Mouse (Mus musculus): ENCODE measurements around the gene C77080.
A peak's percentile ranks its signal among the peaks of the same experiment; 100 is the strongest.

C77080 gene

DNA sequence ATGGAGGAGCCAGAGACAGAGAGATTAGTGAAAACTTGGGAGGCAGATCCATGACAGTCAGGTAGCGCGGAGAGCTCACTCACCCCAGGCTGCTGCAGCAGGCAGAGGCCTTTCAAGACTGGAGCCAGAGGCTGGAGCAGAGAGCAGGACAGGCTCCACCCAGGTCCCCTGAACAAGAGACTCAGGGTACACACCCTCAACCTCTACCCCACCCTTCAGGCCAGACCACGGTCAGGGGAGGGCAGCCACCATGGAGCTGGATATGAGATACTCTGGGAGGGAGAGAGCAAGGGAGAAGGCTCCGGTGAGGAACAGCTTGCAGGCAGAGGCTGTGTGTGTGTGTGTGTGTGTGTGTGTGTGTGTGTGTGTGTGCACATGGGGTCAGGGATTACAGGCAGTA is 5.0 kb upstream of the C77080 start:
- DNase-seq: no peak

DNA sequence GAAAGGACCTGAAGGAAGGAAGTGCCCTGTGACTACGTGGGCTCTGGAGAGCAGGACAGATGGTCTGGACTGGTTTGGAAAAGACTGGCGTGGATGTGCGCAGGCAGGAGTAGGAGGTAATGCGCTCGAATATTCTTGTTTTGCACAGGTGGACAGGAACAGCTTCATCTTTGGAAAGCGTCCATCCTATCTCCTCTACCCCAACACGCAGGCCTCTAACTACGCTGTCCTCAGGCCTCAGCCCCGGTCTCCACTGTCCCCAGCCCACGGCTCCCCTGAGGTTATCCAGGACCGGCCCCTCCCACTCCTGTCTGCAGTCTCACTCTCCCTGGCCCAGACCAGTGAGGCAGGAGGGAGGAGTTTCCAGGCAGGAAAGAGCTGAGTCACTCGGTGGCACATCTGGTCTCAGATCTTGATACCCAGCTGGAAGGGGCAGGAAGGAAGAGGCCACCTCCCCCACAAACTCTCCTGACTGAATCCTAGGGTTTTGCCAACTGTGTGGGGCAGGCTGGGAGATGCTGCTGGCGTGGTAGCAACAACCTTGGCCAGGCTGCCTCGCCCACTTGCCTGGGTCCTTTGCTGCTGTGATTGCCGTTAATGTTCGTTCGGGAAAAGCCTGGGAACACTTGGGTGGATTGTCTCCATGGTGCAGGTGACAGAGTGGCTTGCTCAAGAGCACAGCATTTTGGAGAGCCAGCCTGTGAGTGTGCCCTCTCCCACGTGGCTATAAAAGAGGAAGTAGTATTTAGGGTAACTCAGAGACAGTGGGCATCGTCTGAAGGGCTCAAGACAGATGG is 2.2 kb upstream of the C77080 start:
- peak; percentile 52 for DNase-seq

DNA sequence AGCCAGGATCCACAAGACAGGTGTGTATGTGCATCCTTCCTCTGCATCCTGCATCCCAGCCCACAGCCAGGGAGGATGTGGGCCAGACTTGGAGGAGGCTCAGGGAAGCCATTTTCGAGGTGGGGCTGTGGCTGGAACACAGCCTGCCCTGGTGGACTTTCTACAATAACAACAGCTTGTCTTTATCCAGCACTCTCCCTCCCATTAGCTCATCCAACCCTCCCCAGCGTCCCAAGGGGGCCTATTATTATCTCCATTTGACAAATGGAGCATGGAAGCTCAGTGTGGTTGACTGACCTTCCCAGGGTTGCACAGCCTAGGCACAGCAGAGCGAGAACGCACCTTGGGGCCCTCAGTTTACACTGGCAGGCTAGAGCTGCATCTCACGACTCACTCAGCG is 526 bp downstream of the C77080 start:
- no peak for DNase-seq

- no peak for DNase-seq
Measured at GRCm38 (mm10) chr4:129259101-129259500, 2.1 kb downstream of the C77080 start.

DNA sequence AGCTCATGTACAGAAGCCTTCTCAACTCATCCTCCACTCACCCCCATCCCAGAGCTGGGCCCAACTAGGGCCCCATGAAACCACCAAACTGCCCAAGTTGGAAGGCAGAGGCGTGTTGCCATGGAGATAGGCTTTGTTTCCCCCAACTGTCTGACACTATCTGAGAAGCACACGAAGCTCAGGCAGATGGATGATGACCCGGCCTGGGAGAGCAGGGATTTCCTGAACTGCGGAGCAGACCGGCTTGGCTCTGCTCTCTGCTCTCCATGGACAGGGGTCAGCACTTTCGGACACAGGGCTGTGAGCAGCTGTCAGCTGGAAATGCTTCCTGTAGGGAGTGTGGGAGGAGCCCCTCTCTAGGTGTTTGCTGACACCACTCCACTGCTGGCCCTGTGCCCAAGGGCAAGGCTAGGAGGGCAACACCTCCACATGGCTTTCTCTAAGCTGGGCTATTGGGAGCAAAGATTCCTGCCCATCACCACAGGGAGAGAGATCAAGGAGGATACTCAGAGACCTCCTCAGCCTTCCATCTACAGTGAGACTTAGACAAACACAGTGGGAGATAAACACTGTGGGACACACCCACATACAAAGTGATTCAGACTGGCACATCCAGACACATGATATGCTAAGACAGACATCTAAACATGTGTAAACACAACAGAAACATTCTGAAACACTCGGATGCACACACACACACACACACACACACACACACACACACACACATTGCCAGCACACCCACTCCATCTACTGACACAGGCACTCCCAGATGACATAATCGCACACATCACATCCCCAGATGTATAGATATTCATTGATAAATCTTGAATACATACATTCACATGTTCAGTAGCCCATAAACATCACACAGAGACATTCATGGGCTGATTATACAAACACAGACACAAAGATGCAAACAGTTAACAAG is 4.5 kb downstream of the C77080 start:
- DNase-seq: no peak

GRCm38 (mm10) chr4:129254571-129254970 is 6.6 kb downstream of the C77080 start:
- DNase-seq: no peak

GRCm38 (mm10) chr4:129252492-129252891 is 8.7 kb downstream of the C77080 start:
- no peak for DNase-seq

DNA sequence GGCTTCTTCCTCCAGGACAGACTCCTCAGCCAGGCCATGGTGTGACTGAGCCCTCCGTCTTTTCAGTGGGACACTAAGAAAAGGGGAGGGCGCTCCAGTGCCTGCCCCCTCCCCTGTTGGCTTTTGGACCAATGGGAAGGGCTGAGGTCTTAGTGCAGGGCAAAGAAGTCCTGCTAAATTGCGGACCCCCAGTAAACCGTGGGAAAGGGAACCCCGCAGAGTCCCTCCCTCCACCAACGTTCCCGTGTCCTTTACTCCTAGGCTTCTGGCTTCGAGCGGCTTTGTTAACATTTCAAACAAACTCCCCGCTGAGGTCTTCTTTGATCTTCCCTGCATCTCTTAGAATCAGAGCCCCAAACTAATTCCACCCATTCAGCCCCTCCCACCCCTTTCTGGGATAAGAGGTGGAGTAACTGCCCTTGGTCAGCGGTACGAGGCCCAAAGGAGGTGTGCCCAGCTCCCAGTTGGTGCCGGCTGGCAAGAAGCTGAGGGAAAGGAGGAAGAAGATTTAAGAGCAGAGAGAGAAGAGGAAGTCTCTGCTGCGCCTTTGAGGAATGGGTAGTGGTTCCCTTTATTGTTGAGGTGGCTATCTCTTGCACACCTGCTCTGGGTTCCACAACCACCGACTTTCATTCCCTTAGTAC is 9.6 kb downstream of the C77080 start:
- DNase-seq: peak; percentile 60

GRCm38 (mm10) chr4:129250759-129251481 is 10.3 kb downstream of the C77080 start:
- peak; percentile 89 for DNase-seq

GRCm38 (mm10) chr4:129249288-129249687 is 11.9 kb downstream of the C77080 start:
- DNase-seq: no peak

DNA sequence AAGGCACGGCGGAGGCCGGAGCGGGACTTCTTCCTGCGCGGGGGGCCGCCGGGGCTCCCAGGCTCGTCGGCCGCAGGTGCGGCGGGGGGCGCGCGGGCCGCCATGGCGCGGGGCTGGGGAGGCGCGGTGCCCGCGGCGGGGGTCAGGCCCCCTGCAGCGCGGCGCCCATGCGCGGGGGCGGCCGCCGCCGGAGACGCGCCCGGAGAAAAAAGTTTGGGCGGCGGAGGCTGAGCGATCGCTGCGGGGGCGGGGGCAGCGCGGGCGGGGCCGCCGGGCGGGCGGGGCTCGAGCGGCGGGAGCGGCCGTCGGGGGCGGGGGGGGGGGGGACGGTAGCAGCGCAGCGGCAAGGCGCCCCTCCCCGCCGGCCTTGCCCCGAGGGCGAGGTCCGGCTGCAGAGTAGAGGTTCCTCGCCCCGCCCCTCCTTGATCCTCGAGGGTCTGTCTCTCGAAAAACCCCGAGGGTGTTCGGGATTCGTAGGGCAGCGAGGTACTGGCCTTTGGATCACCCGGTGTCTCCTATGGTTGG is 12.9 kb downstream of the C77080 start:
- peak; percentile 45 for DNase-seq

DNA sequence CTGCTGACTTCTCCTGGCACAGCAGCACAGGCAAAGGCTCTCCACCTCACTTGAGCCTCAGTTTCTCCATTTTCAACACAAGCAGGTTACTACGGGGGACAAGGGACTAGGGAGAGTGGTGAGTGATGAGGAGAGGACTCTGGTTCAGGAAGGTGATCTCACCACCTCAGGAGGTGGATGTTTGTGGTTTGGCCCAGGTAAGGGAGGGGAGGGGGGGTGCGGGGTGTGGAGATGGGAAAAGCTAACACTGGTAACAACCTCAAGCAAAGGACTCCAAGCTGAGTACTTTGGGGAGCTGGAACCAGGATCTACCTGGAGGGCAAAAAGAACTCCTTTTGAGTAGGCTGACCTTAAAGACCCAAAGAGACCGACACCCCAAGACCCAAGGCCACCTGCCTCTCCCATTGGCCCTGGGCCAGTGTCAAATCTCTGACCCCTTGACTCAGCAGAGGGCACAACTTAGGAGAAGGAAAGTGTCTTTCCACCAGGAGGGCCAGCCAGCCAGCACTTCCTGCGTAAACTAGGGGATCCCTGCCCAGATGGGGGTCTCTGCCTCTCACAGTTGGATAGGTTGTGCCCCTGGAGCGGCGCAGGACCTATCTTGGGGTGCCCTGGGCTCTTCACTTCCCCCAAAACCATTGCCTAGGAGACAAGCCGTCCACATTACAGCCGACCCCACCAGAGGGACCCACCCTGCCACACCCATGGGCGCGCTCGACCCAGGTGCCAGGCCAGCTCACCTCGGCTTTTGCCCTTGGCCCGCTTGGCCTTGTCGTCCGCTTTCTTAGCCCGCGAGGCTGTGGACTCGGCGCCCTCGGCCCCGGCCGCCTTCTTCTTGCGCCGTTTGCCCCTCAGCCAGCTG is 13.6 kb downstream of the C77080 start:
- DNase-seq: peak; percentile 50

GRCm38 (mm10) chr4:129246360-129247301 is 14.6 kb downstream of the C77080 start:
- DNase-seq: no peak

DNA sequence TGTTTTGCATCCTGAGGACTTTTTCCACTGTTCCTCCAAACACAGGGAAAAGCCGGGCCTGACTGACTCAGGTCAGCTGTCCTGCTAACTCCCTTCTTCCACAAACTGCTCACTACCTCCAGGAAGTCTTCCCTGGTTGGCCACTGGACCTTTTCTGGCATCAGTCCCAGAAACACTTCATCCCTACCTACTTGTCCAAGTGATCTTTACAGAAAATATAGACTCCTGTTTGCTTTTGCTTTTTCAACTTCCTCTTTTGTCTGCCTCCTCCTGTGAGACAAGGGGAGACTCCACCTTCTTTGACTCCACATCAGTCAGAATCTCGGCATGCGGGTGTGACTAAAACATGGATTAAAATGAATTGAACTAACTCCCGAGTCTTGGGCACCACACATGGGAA is 16.4 kb downstream of the C77080 start:
- DNase-seq: no peak

DNA sequence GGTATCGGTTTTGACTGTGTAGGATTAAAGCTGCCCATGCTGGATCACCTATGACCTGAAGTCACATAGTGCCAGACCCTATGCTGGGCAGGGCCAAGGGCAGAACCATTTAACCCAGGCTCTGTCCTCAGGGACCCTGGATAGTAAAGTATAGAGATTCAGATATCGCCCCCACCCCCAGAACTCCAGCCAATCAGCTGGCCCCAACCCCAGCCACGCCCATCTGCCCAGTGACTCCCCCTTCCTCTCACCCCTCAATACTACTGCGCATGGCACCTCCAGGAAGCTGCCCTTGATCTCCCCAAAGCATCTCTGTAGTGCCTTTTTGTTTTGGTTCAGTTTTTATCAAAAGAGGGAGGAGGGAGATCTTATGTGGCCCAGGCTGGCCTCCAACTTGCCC is 18.4 kb downstream of the C77080 start:
- no peak for DNase-seq

DNA sequence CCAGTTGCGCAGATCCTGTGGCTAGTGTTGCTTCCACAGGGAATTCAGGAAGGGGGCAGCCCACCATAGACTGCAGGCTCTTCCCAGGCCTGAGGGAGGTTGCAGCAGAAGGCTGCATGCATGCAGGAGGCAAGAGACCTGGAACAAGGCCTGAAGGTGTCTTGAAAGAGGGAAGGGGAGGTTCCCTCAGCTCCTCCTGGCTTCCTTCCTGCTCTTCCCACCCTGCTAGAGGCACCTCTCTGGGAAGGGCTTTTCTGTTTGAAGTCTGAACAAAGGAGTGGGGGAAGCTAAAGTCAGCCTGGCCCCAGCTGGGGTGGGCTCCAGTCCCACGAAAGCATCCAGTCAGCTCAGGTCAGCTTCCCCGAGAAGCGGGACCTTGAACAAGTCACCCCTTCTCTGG is 18.9 kb downstream of the C77080 start:
- no peak for DNase-seq

DNA sequence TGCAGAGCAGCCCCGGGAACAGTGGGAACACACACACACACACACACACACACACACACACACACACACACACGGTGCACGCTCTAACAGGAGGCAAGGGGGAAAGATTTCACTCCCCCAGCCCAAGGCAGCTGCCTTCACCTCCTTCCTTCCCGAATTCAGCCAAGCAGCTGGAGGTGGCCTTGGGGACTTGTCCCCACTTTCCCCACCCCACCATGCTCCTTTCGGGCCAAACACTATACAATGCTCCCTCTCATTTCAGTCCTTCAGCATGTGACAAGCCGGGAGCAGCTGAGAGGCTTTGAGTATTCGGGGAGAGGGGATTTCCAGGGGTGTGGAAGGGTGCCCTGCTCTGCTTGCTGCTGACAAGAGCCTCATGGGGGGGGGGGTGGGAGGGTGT is 19.3 kb downstream of the C77080 start:
- no peak for DNase-seq

DNA sequence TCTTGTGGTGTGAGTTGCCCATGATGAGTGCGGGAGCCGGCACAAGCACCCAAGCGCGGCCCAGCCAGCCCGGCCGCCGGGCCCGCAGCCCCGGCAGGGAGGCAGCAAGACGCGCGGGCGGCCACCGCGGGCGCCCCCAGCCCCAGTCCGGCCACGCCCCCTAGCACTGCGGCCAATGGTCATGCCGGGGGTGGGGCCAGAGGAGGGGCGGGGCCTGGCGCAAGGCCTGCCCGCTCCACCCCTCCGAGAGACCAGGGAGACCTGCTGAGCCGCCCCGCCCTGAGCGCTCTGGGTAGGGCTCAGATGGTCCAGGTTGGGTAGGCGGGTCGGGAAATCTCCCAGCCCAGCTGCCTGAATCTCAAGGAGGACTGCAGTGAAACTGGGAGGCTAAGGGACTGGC is 22.1 kb downstream of the C77080 start:
- DNase-seq: peak; percentile 80

DNA sequence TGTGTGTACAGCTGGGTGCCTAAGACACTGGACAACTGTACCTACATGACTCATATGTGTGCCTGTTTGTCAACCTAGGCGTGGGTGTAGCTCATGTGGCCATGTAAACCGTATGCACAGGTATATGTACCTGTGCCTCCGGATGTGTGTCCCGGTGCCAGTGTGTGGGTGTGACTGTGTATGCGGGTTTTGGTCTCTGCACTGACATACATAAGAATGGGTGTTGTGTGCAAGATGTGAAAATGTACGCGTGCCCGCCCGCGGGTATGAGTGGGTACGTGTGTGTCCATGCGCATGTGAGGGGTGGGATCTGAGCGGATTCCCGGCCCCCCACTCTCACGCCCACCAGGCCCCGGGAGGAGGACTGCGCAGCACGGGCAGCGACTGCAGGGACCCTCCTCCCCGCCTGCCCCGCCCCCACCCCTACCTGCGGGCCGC is 22.6 kb downstream of the C77080 start:
- no peak for DNase-seq

DNA sequence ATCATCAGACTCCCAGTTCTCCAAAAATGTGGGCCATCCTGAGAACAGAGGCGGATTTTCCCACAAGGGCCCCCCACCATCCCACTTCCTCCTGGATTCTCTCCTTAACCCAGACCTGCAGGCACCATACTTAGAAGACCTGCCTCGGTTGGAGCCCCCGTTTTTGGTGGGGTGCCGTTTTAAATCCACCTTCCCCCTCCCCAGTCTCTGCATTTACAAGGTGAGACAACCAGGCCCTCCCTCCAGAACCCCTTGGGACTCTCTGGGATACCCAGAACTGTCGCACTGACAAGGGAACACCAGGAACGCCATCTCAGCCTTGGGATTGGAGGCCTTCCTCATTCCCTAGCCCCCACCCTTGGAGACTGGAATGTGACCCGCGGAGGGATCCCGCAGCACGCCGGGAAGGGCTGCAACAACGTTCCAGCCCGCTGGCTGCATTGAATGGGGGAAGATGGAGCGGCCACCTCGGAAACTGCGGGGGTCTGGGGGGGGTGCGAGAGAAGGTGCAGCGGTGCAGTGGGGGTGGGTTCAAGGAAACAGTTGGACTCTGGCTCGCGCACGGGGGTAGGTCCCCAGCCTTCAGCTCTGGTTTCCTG is 23.3 kb downstream of the C77080 start:
- DNase-seq: no peak

Measured in kidney, adult 18-20 months (tissue).